Mouse (Mus musculus) lung, postnatal 0 days (tissue): ENCODE results near the gene Efna2.

Source experiments
- CTCF ChIP-seq: IDR thresholded peaks from 2 replicates; pipeline ENCODE4 v1.5.1; 2016; ENCODE audit warnings: antibody characterized with exemption, mild to moderate bottlenecking
- EP300 ChIP-seq: IDR thresholded peaks from 2 replicates; pipeline ENCODE4 v1.6.1; 2016; ENCODE audit warnings: antibody characterized with exemption, mild to moderate bottlenecking, control low read depth

DNA sequence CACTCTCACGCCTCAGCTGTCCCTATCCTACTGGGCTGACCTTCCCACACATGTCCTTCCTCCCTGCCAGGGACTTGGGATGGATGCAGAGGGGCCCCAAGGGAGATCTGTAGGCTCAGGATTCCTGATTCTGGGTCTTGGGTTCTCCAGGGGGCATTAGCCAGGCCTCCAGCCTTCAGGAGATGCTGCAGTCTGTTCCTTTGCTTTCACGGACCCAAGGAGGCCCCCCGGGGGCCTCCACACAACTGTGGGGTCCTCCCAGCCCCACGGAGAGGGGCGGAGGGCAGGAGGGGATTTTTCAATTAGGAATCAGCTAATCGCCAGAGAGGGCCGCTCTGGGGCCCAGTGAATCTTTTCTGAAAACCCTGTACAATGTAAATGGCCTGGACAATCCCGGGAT, 15.2 kb downstream of the Efna2 start:
- TF ChIP-seq CTCF = no peak
- TF ChIP-seq EP300 = no peak
